Mouse (Mus musculus) embryonic stem cell, embryonic (primary cell): ENCODE measurements around the gene Uchl1.

Source experiments
- CTCF ChIA-PET, 4 experiments: fragments of 300-600 bp in 2 of 4; fragments of 350-600 bp in 2 of 4; sonication (Branson Sonifier 250); formaldehyde crosslinking; loops; one replicate each; lab custom pipeline; 2022; ENCODE audit warnings: inconsistent platforms in 2 of 4; lab: Charles Lee
- POLR2A ChIA-PET, 4 experiments: fragments of 300-600 bp in 2 of 4; fragments of 350-600 bp in 2 of 4; sonication (Branson Sonifier 250); formaldehyde crosslinking; loops; one replicate each; lab custom pipeline; 2022; ENCODE audit warnings: antibody characterized with exemption in 4 of 4, inconsistent platforms in 1 of 4; lab: Charles Lee

Gene Uchl1

GRCm38 (mm10) chr5:66729306-66729705 lies 53.4 kb downstream of the Uchl1 start:
- CTCF ChIA-PET = no interaction called here
- POLR2A ChIA-PET = interaction anchor here in 1 of 4 experiments (0.9 to 1.0 kb wide), 2 partner anchors 8 to 16 kb away, joined by 3 read pairs; no protein-coding TSS in a partner anchor

GRCm38 (mm10) chr5:66730621-66731301 lies 54.9 kb downstream of the Uchl1 start:
- POLR2A ChIA-PET = interaction anchor here in 3 of 4 experiments (0.6 to 1.6 kb wide), 5 partner anchors 10 to 266 kb away, joined by 3 to 10 read pairs (median 4); partner anchors contain the start of gene Uchl1 (in 1 of the 3)
- CTCF ChIA-PET = interaction anchor here (0.6 to 1.1 kb wide), 4 partner anchors 15 to 453 kb away, joined by 3 to 7 read pairs (median 4); no protein-coding TSS in a partner anchor

GRCm38 (mm10) chr5:66731302-66731697 lies 55.4 kb downstream of the Uchl1 start:
- CTCF ChIA-PET = interaction anchor here in 2 of 4 experiments (0.6 to 0.8 kb wide), 2 partner anchors 41 to 453 kb away, joined by 3 read pairs; no protein-coding TSS in a partner anchor
- POLR2A ChIA-PET = interaction anchor here in 3 of 4 experiments (0.6 to 1.6 kb wide), 4 partner anchors 10 to 265 kb away, joined by 3 to 10 read pairs (median 4); partner anchors contain the start of gene Uchl1 (in 1 of the 3)

- CTCF ChIA-PET = no interaction called here
- POLR2A ChIA-PET = no interaction called here
These were observed 57.7 kb downstream of the Uchl1 start for GRCm38 (mm10) chr5:66733556-66733955.
